Mouse (Mus musculus) liver, adult 2 months (tissue): ENCODE results near the gene Pcgf5.

Source experiments
- CTCF ChIP-seq: fragments of 200-500 bp; IDR thresholded peaks from 2 replicates; pipeline ENCODE4 v1.5.1; 2011; ENCODE audit warnings: low read depth, low read length, control low read depth
- POLR2A ChIP-seq: fragments of 200-500 bp; IDR thresholded peaks from 2 replicates; pipeline ENCODE4 v1.6.1; 2011; ENCODE audit warnings: low read length, control low read depth; ENCODE audit not compliant: insufficient read depth; ENCODE audit errors: extremely low read depth

- no peak; the same call in 1 of the 2 replicates for TF ChIP-seq POLR2A
- TF ChIP-seq CTCF: no peak
These were observed 313 bp upstream of the Pcgf5 start for GRCm38 (mm10) chr19:36347831-36348160.
